Mouse (Mus musculus) mouse trophoblast stem cell (cell line): Measurements from ENCODE around the gene Nudt3.

ENCODE experiments used
- in situ Hi-C, 2 experiments: fragments of 300-500 bp; cut with MseI, MboI; formaldehyde crosslinking; loops; 2 replicates in 1 of 2; 3 replicates in 1 of 2; pipeline ENCODE4 v1.15.1; 2025

Nudt3 gene

DNA sequence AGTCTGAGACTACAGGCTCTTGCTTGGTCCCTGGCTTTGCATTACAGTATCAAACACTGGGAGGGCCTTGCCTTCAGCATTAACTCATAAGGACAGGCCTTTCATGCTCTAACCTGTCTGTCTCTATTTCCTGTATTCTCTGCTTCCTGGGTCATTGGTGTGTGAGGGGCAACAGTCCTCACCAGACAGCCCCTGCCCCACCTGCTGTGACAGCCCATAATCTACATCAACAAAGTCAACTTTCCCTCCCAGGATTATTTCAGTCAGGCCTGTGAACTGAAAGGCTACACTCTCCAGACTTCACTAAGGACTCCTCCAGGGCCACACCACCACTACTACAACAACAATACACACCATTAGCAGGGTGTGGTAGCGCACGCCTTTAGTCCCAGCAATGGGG lies 20.3 kb downstream of the Nudt3 start:
- in situ Hi-C loops: no loop called here

DNA sequence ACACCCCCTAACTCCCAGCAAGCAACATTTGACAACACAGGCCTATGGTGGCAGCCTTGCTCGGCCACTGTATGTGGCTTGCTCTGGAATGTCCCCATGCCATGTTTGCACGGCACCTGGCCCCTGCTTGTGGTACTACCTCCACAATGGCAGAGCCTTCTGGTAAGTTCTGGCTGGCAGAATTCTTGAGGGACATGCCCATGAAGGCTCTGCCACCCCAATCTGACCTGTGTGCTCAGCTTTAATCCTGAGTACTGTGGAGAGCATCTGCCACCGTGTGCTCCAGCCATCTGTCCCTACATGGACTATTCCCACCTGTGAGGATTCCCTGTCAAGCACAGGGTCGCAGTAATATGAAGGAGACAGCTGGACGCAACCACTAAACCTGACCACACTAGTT lies 22.4 kb downstream of the Nudt3 start:
- in situ Hi-C loops: no loop called here

DNA sequence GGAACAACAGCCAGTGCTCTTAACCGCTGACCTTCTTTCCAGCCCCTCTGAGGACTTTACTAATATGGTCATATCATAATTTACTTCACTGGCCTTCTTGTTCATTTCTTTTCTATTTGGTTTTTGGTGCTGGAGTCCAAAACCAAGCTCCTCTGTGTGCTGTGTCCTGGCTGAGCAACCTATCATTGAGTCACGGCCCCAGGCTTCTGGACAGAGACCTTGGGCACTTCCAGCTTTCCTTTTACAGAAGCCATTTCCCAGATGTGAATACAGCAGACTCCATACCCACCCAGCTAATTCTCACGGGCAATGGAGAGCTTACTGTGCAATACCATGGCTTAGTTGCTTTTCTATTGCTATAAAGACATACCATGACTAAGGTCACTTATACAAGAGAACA lies 23.0 kb downstream of the Nudt3 start:
- in situ Hi-C loops: no loop called here

DNA sequence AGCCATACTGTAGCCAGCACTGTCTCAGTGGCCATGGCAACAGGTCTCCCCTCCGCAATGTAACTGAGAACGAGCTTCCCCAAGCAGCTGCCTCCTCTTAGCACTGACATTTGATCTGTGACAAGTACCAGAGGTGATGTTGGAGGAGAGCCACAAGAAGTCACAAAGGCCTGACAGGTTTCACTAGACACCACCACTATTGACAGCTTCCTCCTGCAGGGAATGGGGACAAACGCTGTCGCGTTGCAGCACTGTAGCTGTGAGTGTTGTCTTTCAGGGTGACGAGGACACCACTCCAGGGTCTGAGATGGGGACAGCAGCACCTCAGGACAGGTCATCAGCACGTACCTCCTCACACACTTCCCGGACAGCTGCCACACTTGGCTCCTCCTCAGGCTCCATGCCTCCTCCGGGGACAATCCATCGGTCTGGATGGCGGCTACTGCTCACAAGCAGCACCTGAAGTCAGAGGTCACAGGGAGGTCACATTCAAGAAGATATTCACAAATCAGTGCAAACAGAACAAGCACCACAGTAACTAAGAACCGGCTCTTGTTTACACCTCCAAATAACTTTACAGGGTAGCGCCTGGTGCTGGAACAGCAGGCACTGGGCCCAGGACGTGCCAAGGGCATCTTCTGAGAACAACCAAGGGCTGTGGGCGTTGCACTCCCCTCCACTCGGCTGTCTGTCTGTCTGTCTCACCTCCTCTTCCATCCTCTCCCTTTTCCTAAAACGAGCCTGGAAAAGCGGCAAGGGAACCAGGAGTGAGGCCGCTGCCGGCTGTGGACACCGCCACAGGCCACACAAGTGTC lies 26.7 kb downstream of the Nudt3 start:
- in situ Hi-C loops: loop anchor here in 1 of 2 experiments (10.0 kb wide), 1 partner anchor 62 kb away; no protein-coding TSS in a partner anchor

DNA sequence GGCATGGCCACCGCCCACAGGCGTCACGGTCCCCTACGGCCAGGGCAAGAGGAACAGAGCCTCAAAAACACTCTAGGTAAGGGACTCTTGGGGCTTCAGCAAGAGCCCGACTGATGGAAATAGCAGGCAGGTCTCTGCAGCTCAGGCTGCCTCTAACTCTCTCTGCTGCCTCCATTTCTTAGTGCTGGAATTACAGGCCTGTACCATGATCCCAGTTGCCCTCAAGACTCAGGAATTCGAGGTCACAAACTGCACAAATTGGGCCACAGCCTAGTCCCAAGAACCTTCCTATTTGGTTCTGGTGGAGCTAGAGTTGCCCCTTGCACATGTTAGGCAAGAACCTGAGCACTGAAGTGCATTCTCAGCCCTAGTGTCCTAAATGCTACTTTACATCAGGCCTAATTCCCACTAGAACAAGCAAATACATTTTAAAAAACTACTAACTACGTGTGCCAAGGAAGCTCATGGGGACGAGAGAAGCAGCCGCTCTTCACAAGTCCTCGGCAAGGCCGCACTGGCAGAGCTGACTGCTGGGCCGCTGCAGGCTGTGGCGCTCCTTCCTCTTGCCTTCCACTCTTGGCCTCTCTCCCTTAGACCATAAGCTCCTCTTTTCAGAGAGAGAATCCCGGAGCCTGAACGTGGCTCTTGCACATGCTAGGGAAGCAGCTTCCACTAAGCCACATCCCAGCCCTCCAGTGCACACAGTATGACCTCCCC lies 27.5 kb downstream of the Nudt3 start:
- in situ Hi-C loops: loop anchor here in 1 of 2 experiments (10.0 kb wide), 1 partner anchor 61 kb away; no protein-coding TSS in a partner anchor

DNA sequence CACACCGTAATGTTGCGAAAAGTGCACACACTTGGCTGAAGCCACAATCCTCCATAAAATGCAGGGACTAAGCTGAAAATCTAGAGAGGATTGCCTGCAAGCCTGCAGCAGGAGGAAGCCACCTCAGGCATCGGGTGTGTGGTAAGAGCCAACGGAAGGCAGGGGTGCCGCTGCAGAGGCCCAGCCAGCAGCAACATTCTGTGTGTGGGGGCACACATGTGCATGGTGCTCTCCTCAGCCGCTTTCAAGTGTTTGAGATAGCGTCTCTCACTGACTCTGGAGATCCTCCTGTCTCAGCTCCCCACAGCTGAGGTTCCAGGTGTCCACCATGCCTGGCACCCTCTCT lies 30.8 kb downstream of the Nudt3 start:
- in situ Hi-C loops: loop anchor here in 1 of 2 experiments (10.0 kb wide), 1 partner anchor 58 kb away; no protein-coding TSS in a partner anchor

DNA sequence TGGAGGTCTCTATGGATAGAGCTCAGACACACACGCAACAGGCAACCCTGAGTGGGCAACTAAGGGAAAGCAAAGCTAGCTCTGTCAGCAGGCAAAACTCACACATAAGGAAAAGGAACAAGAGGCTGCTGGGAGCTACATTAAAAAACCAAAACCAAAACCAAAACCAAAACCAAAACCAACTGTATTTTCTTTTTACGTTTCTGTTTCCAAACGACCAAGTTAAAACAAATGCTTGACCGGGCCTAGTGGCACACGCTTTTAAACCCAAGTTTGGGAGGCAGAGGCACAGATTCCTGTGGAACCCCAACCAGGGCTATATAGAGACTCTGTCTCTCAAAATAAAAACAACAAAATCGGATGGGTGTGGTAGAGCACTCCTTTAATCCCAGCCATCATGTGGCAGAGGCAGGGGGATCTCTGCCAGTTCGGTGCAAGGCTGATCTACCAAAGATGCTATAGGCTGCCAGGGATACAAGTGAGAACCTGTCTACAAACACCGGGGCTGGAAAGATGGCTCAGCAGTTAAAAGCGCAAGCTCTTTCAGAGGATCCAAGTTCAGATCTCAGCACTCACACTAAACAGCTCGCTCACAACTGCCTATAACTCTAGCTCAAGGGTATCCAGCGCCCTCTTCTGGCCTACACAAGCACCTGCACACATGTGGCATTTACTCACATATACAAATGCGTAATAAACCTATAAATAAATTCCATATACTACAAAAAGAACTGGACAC lies 31.3 kb downstream of the Nudt3 start:
- in situ Hi-C loops: loop anchor here in 1 of 2 experiments (10.0 kb wide), 1 partner anchor 57 kb away; no protein-coding TSS in a partner anchor

DNA sequence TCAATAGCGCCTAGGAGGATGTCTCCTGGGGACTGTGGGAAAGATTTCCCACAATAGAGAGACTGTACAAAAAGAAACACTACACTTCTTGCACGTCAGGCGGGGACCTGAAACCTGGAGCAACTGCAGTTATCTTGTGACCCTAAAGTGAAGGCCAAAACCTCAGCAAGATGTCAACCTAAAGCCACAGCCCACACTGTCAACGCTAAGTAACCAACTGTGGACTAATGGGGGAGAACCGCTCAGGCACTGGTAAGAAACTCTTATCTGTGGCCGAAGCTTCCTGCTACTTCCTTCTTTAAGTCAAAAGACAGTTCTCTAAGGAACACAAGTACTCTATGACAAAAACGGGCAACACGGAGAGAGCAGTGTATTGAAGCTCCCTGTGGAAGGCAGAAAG lies 35.1 kb downstream of the Nudt3 start:
- in situ Hi-C loops: no loop called here

DNA sequence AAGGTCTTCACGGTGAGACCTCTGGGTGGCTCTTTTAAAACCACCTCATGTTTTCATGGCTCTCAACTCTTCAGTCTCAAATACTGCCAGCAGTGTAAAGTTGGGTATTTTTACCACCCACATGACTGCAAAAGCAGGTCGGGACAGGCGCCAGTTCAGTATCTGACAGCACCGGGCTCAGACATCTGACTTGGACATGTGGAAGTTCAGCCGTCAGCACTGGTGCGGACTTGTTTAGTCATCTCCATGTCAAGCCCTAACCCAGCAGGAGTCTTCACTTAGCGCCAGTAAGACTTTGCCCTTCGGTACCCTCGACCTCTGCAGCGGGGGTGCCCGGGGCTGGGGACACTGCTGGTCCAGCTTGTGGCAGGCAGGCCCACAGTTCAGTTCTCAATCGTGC lies 36.0 kb downstream of the Nudt3 start:
- in situ Hi-C loops: no loop called here

DNA sequence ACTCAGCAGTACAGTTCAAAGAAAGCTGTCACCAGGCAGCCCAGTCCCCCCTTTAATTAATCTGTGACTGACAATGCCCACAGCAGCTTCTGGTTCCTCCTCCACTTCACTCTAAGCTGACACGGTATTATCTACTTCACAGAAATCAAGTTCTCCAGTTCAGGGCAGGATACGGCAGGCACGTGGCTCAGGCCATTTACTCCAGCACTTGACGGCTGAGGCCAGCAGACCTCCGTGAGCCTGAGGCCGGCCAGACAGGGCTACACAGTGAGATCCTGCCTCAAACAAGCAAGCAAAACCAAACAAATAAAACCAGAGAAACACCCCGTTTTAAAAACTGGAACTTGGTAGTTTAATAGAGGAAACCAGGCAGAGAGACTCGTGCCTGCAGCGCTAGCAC lies 36.6 kb downstream of the Nudt3 start:
- in situ Hi-C loops: no loop called here

DNA sequence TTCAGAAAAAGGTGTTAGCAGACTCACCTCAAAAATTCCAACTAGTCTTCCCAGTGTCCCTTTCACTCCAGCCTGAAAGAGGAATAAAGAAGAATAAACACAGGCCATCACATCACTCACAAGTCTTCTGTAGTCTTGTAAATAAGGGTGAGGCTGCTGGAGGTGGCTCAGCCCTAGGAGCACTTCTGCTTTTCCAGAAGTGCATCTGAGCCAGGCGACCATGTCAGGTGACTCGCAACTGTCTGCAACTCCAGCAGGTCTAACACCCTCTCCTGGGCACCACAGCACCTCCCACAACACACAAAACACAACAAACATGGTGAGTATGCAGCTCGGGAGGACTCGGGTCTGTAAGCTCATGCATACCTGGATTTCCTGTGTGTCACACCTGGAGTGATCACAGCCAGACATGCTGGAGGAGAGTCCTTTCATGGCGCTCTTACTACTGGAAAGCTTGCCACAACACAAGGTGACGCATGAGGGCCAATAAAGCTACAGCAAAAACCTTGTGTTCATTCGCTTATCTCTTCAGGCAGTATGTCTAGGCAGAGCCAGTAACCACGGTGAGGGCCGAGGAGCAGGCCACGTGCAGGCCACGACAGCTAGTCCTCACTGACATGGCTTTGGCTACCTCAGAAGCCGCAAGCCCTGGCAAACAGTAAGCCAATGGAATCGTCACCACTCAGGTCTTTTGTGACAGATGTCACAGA lies 40.0 kb downstream of the Nudt3 start:
- in situ Hi-C loops: no loop called here

DNA sequence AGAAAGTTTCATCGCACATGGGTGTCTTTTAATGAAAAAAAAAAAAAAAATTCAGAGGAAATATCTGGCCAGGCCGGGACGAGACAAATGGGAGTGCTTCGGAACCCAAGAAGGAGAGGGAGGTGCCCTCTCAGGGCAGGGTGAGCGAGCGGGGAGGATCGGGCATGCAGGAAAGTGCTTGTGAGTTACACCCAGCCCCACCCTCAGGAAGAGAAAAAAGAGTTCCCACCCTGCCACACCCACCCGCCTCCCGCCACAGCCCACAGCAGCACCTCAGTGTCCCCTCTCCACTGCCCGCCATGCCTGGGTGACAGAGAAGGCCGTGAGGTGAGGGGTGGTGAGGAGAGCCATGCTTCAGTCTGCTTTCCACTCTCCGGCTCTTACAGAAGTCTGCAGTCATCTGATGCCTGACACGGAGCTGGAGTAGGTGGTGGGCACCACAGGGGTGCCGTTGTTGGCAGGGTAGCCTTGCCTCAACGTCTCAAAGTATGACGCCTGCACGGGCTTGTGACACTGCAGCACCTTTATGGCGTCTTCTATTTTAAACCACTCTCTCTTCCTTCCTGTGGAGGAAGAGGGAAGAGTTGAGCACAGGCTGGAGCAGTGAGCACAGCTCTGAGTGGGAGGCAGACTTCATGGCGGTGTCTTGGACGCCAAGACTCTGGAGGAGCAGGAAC lies 42.8 kb downstream of the Nudt3 start:
- in situ Hi-C loops: no loop called here

DNA sequence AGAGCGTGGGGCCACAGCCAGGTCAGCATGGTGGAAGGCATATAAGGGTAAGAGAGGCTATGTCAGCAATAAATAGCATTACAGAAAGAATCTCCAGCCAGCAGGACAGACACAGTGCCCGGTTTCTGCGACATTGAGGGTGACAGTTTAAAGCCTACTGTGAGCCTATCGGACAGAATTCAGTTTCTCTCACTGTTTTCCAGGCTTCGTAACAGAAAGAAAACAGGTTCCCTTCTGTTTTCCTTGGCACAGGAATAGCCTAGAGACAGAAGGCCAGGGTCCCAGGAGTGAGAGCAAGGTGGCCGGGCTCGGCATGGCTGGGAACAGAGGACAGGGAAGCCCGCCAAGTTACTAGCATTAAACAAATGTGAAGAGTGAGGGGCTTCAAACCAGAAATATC lies 43.5 kb downstream of the Nudt3 start:
- in situ Hi-C loops: no loop called here

DNA sequence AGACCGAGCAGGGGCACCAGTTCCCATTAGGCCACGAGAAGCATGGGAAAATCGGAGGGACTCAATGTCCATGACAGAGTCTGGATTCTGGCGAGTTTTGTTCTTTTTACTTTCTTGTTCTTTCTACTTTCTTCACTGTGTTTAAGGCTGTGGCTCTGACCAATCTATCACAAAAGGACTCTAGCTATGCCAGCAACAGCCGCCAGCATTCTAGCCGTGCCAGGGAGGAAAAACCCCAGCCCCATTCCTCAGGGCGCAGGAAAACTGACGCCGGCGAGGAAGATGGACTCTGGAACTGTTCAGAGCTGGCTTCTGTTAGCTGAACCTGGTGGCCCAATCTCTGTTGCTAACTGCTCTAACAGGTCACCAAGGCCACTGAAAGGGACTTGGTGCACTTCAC lies 44.8 kb downstream of the Nudt3 start:
- in situ Hi-C loops: no loop called here

DNA sequence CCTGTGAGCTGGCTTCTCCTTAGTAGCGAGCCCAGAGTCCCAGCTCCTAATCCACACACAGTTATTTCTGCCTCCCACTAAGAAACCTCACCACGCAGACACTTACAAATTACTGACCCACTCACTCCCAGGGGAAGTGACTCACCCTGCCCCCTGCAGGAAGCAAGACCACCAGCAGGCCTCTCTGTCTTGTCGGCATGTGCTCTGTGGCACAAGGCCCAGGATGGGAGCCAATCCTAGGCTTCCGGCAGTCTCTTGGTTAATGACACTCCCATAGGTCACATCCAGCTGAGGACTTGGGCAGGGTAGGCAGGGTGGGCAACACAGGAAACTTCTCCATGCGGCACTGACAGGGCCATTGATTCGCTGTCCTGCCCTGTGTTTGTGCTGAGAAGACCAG lies 45.8 kb downstream of the Nudt3 start:
- in situ Hi-C loops: no loop called here

DNA sequence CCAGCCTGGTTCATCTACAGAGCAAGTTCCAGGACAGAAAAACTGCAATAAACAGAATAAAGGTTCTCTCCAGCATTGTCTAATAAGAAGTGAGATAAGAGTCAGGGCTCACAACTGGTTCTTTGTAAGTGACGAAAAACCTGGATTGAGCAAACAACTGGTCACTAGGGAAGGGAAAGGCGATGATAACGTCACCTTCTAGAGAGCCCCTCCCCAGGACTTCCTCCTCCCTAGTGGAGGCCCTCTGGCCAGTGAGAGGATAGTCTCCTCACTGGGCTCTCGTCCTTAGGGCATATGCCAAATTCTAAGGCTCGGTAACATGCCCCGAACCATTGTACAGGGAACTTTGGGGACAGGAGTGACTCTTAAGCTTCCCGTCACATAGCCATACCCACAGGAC lies 47.2 kb downstream of the Nudt3 start:
- in situ Hi-C loops: no loop called here

DNA sequence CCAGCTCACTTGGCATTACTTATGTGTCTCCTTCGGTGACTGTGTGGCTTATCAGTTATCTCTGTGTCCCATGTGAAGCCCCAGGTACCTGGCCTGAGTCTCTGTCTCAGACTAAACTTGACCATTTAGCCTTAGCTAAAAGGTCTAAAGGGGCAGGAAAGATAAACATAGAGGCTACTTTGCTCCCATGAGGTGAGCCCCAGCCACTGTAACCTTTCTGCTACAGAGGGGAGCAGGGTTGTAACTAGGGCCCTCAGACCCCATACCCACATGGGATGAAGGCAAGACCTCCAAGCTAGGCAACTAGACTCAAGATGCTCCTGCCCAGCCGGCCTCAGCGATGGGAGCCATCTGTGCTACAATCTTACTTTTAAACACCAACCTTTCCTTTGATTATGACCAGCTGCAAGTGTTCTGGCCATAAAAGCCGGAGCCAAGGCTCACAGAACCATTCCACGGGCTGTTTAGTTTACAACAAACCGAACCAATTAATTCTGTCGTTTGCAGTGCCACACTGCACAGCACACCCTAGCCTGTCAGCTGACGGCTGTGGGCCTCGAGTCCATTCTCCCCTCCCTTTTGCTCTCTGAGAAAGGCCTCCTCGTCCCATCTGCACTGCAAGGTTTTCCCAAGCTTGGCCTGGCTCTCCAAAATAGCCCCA lies 48.0 kb downstream of the Nudt3 start:
- in situ Hi-C loops: no loop called here

DNA sequence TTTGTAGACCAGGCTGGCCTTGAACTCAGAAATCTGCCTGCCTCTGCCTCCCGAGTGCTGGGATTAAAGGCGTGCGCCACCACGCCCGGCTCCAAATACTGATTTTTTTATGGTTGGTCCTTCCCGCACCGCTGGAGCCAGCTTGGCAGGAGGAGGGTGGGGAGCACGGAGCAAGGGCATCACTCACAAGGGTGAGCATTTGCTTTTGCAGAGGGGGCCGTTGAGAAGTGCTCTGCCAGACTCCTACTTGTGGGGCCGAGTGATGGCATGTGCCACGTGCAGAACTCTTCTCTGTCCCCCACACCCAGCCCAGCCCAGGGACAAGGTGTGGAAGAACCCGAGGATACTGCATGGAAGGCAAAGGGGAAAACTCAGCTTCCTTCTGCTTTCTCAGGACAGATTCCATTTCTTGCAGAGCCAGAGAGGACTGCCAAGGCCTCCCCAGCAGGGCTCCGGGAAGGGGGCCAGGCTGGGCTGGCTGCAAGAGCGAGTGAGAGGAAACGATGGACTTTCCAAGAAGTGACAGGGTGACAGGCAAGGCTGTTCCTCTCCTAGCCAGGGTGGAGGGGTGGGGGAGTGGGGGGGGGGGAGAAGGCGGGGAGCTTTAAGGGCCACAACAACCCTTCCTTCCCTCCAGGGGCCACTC lies 48.7 kb downstream of the Nudt3 start:
- in situ Hi-C loops: no loop called here

DNA sequence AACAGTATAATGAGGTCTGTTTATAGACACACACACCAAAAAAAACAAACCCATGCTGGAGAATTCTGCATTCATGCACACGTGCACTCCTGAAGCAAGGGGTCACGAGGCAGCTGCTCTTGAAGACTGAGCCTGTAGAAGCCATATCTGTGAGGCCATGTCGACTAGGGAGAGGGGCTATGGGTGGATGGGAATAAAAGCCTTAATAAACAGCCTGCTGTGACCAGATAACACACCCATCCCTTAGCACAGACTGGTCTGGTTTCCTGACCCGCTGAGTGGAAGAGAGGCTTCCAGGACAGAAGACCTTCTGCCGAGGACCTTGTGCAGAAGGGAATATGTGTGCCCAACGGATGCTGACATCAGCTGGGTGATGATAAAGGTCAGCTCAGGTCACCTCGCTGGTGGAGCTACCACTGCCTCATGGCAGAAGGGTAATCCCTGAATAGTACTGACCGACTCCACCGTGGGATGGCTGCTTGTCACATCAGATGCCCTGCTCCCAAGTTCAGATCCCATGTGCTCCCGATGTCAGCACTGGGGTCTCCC lies 49.4 kb downstream of the Nudt3 start:
- in situ Hi-C loops: no loop called here

DNA sequence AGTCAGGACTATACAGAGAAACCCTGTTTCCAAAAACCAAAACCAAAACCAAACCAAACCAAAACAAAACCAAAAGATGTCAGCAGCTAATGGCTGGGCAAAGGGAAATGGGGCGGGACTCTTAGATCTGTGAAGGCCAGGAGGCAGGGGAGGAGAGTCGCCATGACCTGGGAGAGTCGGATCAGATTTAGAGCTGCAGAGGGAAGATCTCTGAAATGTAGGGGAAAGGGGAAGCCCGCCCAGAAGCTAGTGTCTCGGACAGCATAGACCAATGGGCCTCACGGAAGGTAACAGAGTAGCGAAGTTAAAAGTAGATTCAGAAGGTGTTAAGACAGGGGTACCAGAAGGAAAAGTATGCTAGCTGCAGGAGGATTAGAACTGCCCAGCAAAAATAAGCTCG lies 52.0 kb downstream of the Nudt3 start:
- in situ Hi-C loops: no loop called here
